Mouse (Mus musculus) bone marrow macrophage, adult 2 months (primary cell): ENCODE measurements around the gene Gbx2.

Experiments
- CTCF ChIP-seq: IDR thresholded peaks from 2 replicates; pipeline ENCODE4 v1.5.1; 2012; ENCODE audit warnings: low read depth, mild to moderate bottlenecking, low read length, moderate library complexity
- POLR2A ChIP-seq: IDR thresholded peaks from 2 replicates; pipeline ENCODE4 v1.6.1; 2012; ENCODE audit warnings: mild to moderate bottlenecking, low read depth, low read length, borderline replicate concordance

DNA sequence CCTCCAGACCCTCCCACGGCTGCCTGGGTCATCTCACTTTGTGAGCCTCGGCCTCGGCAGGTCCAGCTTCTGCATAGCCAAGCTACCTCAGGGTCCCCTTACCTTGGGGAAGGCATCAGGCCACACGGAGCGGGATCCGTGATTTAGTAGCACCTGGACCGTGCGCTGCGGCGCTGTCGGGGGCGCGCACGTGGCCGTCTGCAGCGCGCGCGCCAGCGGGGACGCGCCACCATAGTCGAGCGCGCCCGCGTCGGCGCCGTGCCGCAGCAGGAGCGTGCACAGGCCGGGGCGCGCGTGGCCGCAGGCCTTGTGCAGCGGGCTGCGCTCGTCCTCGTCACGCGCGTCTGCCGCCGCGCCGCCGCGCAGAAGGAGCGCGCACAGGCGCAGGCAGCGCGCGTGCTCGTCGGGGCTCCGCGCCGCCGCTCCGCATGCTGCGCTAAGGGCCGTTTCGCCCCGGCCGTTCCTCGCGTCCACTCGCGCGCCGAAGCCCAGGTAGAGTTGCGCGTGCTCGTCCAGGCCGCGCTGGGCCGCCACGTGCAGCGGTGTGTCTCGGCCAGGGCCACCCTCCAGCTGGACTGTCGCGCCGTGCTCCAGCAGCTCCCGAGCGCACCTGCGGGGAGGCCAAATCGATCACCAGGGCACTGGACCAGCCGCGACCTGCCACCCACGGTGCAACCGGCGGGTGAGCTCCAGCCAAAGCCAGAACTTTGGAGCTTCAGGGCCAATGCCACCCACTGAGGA lies 37.3 kb upstream of the Gbx2 start:
- TF ChIP-seq CTCF (no peak), POLR2A (no peak)
